Mouse (Mus musculus) myocyte (in vitro differentiated cells): Measurements from ENCODE around the gene Mmgt2. TPM values are rescaled to one million over a fixed set of nuclear protein-coding genes. Genes with fewer than 3 reads are reported as not detected.

Experiments
- H3K27me3 ChIP-seq: one replicate; pipeline ENCODE4 v1.6.1; 2011; ENCODE audit not compliant: control insufficient read depth, insufficient read depth, insufficient read length
- H3K36me3 ChIP-seq: one replicate; pipeline ENCODE4 v1.6.1; 2011; ENCODE audit not compliant: control insufficient read depth, insufficient read depth
- H3K4me2 ChIP-seq: one replicate; pipeline ENCODE4 v1.6.1; 2011; ENCODE audit warnings: low read depth, control low read depth
- H3K4me3 ChIP-seq: one replicate; pipeline ENCODE4 v1.5.1; 2011; ENCODE audit warnings: mild to moderate bottlenecking, control low read depth, moderate library complexity
- H3K79me2 ChIP-seq: one replicate; pipeline ENCODE4 v1.6.1; 2011; ENCODE audit not compliant: control insufficient read depth, insufficient read depth
- H3ac ChIP-seq: one replicate; pipeline ENCODE4 v1.6.1; 2011; ENCODE audit not compliant: control insufficient read depth, insufficient read length
- CEBPB ChIP-seq: IDR thresholded peaks from 2 replicates; pipeline ENCODE4 v1.6.1; 2011; ENCODE audit warnings: mild to moderate bottlenecking, moderate library complexity; ENCODE audit not compliant: poor library complexity, insufficient read depth, severe bottlenecking
- E2F4 ChIP-seq: IDR thresholded peaks from one replicate; pipeline ENCODE4 v1.6.1; 2011; ENCODE audit warnings: mild to moderate bottlenecking, control low read depth, moderate library complexity; ENCODE audit not compliant: insufficient read depth
- MAX ChIP-seq: IDR thresholded peaks from one replicate; pipeline ENCODE4 v1.6.1; 2011; ENCODE audit warnings: low read depth, mild to moderate bottlenecking, control low read depth
- MYOD1 ChIP-seq, 3 experiments: IDR thresholded peaks; one replicate each; pipeline ENCODE4 v1.6.1; 2011; ENCODE audit warnings: control low read depth in 2 of 3, low read depth in 2 of 3, mild to moderate bottlenecking in 2 of 3, moderate library complexity in 1 of 3; ENCODE audit not compliant: insufficient read length in 2 of 3, control insufficient read depth in 1 of 3
- MYOG ChIP-seq, 3 experiments: IDR thresholded peaks; one replicate each; pipeline ENCODE4 v1.6.1; 2011; ENCODE audit warnings: control low read depth in 2 of 3, low read depth in 2 of 3, mild to moderate bottlenecking in 2 of 3; ENCODE audit not compliant: insufficient read length in 2 of 3, control insufficient read depth in 1 of 3, insufficient read depth in 1 of 3
- POLR2A ChIP-seq: IDR thresholded peaks from one replicate; pipeline ENCODE4 v1.6.1; 2011; ENCODE audit warnings: low read depth, mild to moderate bottlenecking, control low read depth, moderate library complexity; ENCODE audit not compliant: insufficient read length
- POLR2AphosphoS2 ChIP-seq: IDR thresholded peaks from one replicate; pipeline ENCODE4 v1.6.1; 2011; ENCODE audit warnings: low read depth, control low read depth; ENCODE audit not compliant: insufficient read length
- REST ChIP-seq: IDR thresholded peaks from one replicate; pipeline ENCODE4 v1.6.1; 2011; ENCODE audit warnings: mild to moderate bottlenecking, control low read depth, moderate library complexity; ENCODE audit not compliant: insufficient read depth, insufficient read length
- SRF ChIP-seq: IDR thresholded peaks from one replicate; pipeline ENCODE4 v1.6.1; 2011; ENCODE audit warnings: low read depth; ENCODE audit not compliant: control insufficient read depth, insufficient read length
- TCF12 ChIP-seq: IDR thresholded peaks from one replicate; pipeline ENCODE4 v1.6.1; 2011; ENCODE audit warnings: mild to moderate bottlenecking, control low read depth; ENCODE audit not compliant: poor library complexity, insufficient read depth, severe bottlenecking
- TCF3 ChIP-seq: IDR thresholded peaks from one replicate; pipeline ENCODE4 v1.6.1; 2011; ENCODE audit warnings: low read depth, control low read depth; ENCODE audit not compliant: insufficient read length
- USF1 ChIP-seq: IDR thresholded peaks from one replicate; pipeline ENCODE4 v1.6.1; 2011; ENCODE audit warnings: low read depth, mild to moderate bottlenecking, control low read depth, moderate library complexity
- polyA plus RNA-seq: library from polyadenylated mRNA; unstranded; fragments of >200 nt; fragmentation: generic; extraction: Trizol; gene quantifications from one replicate; pipeline ENCODE4 v1.2.1, GENCODE M21; 2012; ENCODE audit warnings: missing spikeins

Gene Mmgt2
- polyA plus RNA-seq, result 29.2 TPM

DNA sequence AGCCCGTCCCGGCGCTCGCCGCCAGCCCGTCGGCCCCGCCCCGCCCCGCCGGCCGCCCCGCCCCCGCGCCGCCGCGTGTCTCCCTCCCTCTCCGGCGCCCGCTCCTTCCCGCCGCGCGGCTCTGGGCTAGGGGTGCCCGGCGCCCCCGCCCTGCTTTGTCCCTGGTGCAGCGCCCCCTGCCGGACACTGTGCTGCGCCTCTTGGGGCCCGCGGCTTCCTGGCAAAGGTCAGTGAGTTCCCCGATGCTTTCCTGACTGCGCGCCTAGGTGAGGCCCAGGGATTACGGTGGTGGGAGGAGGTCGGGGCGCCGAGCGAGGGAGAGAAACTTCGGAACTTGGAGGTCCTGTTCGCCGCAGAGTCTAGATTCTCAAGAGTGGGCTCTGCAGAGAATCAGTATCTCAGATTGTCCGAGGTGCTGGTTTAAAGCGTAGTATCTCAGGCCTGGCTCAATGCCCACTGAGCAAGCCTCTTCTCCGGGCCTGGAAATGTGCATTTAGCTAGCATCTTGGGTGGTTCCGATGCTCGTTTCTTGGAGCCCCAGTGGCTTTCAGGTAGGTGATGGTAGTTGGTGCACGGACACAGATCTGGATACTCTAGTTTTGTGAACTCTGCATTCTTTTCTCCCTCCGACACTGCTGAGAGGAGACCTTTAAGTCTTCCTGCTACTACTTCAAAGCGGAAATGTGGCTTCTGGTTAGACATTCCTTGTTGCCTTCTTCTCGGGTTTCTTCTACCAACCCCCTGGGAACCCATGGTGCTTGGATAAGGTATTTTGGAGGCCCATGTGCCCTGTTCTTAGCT, at the start of gene Mmgt2:
TSS of gene Mmgt2 (plus strand) at position 74 of the 801 bp plus-strand sequence.
- H3K36me3 ChIP-seq, result no peaks in the 10 kb centered on the region
- no peak for TF ChIP-seq MAX
- peak; percentile 49 for TF ChIP-seq E2F4
- TF ChIP-seq TCF12, result no peak
- no peak for TF ChIP-seq POLR2A
- peak in 1 of 3 experiments; percentile 41 for TF ChIP-seq MYOG (IDR thresholded peaks at IDR 0.05; ENCODE audit: control insufficient read depth in 1 of 3, insufficient read depth in 1 of 3, insufficient read length in 2 of 3, low read depth in 2 of 3)
- no peak for TF ChIP-seq POLR2AphosphoS2
- peak within 1 kb of the TSS; percentile 83 for H3ac ChIP-seq
- peak within 1 kb of the TSS; percentile 27 for H3K4me3 ChIP-seq
- peaks cover 7% of the 10 kb centered on the region for H3K79me2 ChIP-seq
- no peaks in the 10 kb centered on the region for H3K27me3 ChIP-seq
- peak within 1 kb of the TSS; percentile 73 for H3K4me2 ChIP-seq

DNA sequence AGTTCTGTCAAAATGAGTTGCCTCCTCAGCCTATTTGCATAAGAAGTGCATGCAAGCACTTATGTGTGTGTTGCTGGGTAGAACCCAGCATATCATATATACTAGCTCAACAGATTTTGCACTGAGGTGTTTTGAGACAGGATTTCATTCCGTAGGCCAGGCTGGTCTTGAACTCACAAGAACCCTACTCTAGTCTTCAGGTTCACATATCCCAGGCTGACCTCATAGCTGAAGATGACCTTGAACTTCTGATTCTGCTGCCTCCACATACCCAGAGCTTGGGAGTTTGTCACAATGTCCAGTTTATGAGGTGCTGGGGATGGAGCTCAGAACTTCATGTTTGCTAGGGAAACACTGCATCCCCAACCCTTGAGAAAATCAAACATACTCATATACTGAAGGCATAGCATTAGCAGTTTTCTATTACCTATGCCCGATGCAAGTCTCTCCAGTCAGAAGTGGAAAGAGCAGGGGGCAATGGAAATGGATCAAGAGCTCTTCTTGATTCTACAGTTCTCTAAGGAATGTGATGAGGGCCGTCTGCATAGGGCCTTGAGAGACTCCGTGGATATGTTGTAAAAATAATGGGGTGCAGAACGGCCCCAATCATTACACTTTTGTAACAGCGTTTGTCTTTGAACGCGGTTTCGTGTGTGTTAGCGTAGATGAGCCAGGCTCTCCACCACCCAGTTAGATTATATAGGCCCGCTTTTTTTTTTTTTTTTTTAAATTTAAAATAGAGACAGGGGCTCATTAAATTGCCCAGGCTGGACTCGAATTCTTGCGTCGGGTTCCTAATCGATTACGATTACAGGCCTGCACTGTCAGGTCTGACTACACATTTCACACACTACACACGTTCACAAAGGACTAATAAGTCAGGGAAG, 46.5 kb upstream of the Mmgt2 start:
- Histone ChIP-seq H3K4me2 (peak overlapping the region; percentile 82), H3ac (peak overlapping the region; percentile 20), H3K36me3 (peaks cover 38% of the 10 kb centered on the region), H3K79me2 (peaks cover 25% of the 10 kb centered on the region), H3K27me3 (no peaks in the 10 kb centered on the region), H3K4me3 (peak overlapping the region; percentile 100)
- TF ChIP-seq TCF3 (no peak), POLR2A (no peak), SRF (no peak), MAX (no peak), MYOG (IDR thresholded peaks at IDR 0.05; ENCODE audit: control insufficient read depth in 1 of 3, insufficient read depth in 1 of 3, insufficient read length in 2 of 3, low read depth in 2 of 3) (no peak), CEBPB (no peak), REST (no peak), POLR2AphosphoS2 (no peak), MYOD1 (IDR thresholded peaks at IDR 0.05; ENCODE audit: control insufficient read depth in 1 of 3, insufficient read length in 2 of 3, low read depth in 2 of 3) (no peak), USF1 (no peak), E2F4 (no peak), TCF12 (no peak)

DNA sequence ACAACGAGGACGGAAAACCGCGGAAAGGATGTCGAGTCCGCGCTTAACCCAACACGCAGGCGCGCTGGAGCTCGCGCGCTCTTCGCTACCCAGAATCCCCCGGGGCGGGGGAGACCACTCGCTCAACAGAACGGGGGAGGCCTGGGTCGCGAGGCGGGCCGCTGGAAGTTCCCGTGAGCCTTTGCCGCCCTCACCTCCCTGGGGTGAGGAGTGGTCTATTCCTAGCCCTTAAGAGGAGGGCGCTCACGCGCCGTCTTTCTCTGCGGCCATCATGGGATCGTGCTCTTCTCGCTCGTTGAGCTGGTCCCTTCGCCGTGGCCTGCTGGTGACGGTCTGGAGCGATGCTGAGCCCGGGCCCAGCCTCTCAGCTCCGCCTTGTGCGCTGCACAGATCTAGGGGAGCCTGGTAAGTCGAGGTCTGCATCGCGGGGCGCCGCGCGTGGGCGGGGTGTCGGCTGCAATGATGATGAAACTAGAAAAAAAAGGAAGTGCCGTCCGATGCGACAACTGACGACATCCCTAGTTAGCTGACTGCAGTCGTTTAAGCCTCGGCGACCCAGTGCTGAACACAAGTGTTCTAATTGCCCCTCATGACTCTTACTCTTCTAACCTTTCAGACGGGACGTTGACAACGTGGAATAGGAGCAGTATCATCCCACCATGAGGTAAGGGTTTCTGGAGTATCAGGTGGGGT, 45.7 kb upstream of the Mmgt2 start:
- TF ChIP-seq MAX, result peak; percentile 28
- TF ChIP-seq POLR2A, result peak; percentile 98
- no peak for TF ChIP-seq TCF12
- peak; percentile 13 for TF ChIP-seq TCF3
- peak; percentile 99 for TF ChIP-seq POLR2AphosphoS2
- no peak for TF ChIP-seq CEBPB
- peak in 1 of 3 experiments; percentile 25 for TF ChIP-seq MYOD1 (IDR thresholded peaks at IDR 0.05; ENCODE audit: control insufficient read depth in 1 of 3, insufficient read length in 2 of 3, low read depth in 2 of 3)
- TF ChIP-seq USF1, result peak; percentile 2
- peak; percentile 66 for TF ChIP-seq SRF
- TF ChIP-seq MYOG (IDR thresholded peaks at IDR 0.05; ENCODE audit: control insufficient read depth in 1 of 3, insufficient read depth in 1 of 3, insufficient read length in 2 of 3, low read depth in 2 of 3), result peak in 1 of 3 experiments; percentile 6
- TF ChIP-seq E2F4, result peak; percentile 77
- no peak for TF ChIP-seq REST
- H3K4me2 ChIP-seq, result peak overlapping the region; percentile 90

DNA sequence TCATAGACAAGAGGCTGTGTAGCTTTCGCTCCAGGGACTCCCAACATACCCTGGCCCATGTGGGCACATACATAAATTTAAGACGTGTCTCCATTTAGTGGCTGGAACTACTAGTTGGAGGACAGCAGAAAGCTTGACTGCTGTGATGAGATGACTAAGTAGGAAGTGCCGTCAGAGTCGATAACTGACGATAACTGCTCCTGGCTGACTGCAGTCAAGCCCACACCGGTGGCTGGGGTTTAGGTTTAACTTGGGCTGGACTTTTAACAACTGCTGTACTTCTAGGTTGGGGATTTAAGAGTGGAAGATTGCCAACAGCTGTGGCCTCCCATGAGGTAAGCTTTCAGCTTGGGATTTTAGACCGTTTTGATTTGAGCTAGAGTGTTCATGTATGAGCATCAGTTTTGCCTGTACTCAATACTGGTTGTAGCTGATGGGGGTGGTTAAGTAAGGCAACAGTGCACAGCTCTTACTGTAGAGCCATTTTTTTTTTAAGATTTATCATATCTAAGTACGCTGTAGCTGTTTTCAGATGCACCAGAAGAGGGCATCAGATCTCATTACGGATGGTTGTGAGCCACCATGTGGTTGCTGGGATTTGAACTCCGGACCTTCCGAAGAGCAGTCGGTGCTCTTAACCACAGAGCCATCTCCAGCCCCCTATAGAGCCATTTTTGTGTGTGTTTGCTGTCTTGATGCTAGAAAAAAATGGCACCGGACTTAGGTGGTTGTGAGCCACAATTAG, 45.0 kb upstream of the Mmgt2 start:
- Histone ChIP-seq H3K4me3 (peak overlapping the region; percentile 100), H3K27me3 (no peaks in the 10 kb centered on the region), H3ac (peak overlapping the region; percentile 20), H3K4me2 (peak overlapping the region; percentile 90), H3K79me2 (peaks cover 25% of the 10 kb centered on the region), H3K36me3 (peaks cover 42% of the 10 kb centered on the region)
- no peak for TF ChIP-seq TCF12
- TF ChIP-seq POLR2AphosphoS2, result peak; percentile 76
- peak; percentile 42 for TF ChIP-seq POLR2A

More for the DNA sequence above, 45.7 kb upstream of the Mmgt2 start:
- H3K36me3 ChIP-seq, result peaks cover 42% of the 10 kb centered on the region
- H3K27me3 ChIP-seq, result no peaks in the 10 kb centered on the region
- peak overlapping the region; percentile 20 for H3ac ChIP-seq
- peaks cover 25% of the 10 kb centered on the region for H3K79me2 ChIP-seq
- peak overlapping the region; percentile 100 for H3K4me3 ChIP-seq
